Mouse (Mus musculus) testis, adult 2 months (tissue): ENCODE measurements around the gene Elavl2.

Experiments
- CTCF ChIP-seq: fragments of 200-500 bp; IDR thresholded peaks from 2 replicates; pipeline ENCODE4 v1.5.1; 2012; ENCODE audit warnings: low read depth, mild to moderate bottlenecking, inconsistent platforms, low read length, moderate library complexity; ENCODE audit not compliant: control insufficient read depth, insufficient read depth, insufficient replicate concordance
- POLR2A ChIP-seq: fragments of 200-500 bp; IDR thresholded peaks from 2 replicates; pipeline ENCODE4 v1.6.1; 2012; ENCODE audit warnings: low read depth, mild to moderate bottlenecking, inconsistent platforms, low read length, moderate library complexity; ENCODE audit not compliant: control insufficient read depth

DNA sequence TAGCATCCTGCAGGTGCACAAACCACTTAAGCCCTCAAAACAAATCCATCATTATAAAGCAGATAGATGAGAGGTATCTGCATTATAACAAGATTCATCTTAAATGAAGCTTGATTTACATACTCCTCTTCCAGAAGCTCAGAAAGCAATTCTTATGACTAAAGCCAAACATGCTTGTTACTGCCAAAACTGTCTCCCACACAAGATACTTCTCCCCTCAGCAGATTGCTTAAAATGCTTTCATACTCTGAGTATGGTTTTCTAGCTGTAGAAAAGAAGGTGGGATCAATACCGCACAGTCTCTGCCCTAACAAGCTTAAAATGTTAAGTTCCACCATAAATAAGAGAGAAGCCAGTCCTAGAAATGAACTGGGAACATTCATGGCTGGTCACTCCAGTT is 109.1 kb downstream of the Elavl2 start:
- TF ChIP-seq CTCF, result no peak
- TF ChIP-seq POLR2A, result no peak
